Comparison of ENCODE assay signal across 8 mouse cellular contexts in genomic region chr4:118445781-118446414, GRCm38 (mm10). TPM values are rescaled to one million over a fixed set of nuclear protein-coding genes. Genes with fewer than 3 reads are reported as not detected.
A peak's percentile ranks its signal among the peaks of the same experiment; 100 is the strongest.
DNase-seq lines count a peak whose midpoint lies in the region; ATAC-seq lines count a peak whose summit lies in the region.

No protein-coding gene starts in this region.

- peak overlapping the region; percentile 42 for H3K4me3 ChIP-seq in forebrain, embryonic 15.5 days
- peak overlapping the region; percentile 39 for H3K4me3 ChIP-seq in hindbrain, embryonic 11.5 days (ENCODE audit: low read depth, low read length)
- peak overlapping the region; percentile 43 for H3K4me3 ChIP-seq in limb, embryonic 13.5 days
- H3K4me3 ChIP-seq in midbrain, embryonic 16.5 days (ENCODE audit: low read depth, low read length): peak overlapping the region; percentile 42

- H3K4me2 ChIP-seq in forebrain, embryonic 15.5 days (replicated peaks): peak overlapping the region; percentile 79
- H3K4me2 ChIP-seq in hindbrain, embryonic 11.5 days (replicated peaks; ENCODE audit: low read depth, low read length): peak overlapping the region; percentile 65
- peak overlapping the region; percentile 81 for H3K4me2 ChIP-seq in limb, embryonic 13.5 days (replicated peaks)
- H3K4me2 ChIP-seq in midbrain, embryonic 16.5 days (ENCODE audit: low read length): peak overlapping the region; percentile 81

- no peak overlapping the region for H3K27ac ChIP-seq in forebrain, embryonic 15.5 days (replicated peaks)
- H3K27ac ChIP-seq in hindbrain, embryonic 11.5 days (ENCODE audit: low read depth, low read length): no peak overlapping the region
- H3K27ac ChIP-seq in limb, embryonic 13.5 days: no peak overlapping the region
- H3K27ac ChIP-seq in midbrain, embryonic 16.5 days (ENCODE audit: low read length): no peak overlapping the region

- DNase-seq in ovary, adult 18-20 months (ENCODE audit: low spot score): peak; percentile 30
- DNase-seq in ovary, postnatal 10 days (ENCODE audit: low spot score): no peak
- DNase-seq in hindbrain, embryonic 11.5 days (ENCODE audit: low spot score): peak; percentile 31
- DNase-seq in spleen, postnatal 4 days (ENCODE audit: low spot score in 2 of 2): no peak

- no peaks in the 10 kb centered on the region for H3K36me3 ChIP-seq in forebrain, embryonic 15.5 days
- H3K36me3 ChIP-seq in hindbrain, embryonic 11.5 days (ENCODE audit: control insufficient read depth, insufficient read depth, low read length): no peaks in the 10 kb centered on the region
- H3K36me3 ChIP-seq in limb, embryonic 13.5 days: no peaks in the 10 kb centered on the region
- H3K36me3 ChIP-seq in midbrain, embryonic 16.5 days (ENCODE audit: control insufficient read depth, insufficient read depth, low read length): no peaks in the 10 kb centered on the region

- H3K9me3 ChIP-seq in forebrain, embryonic 15.5 days: no peaks in the 10 kb centered on the region
- no peaks in the 10 kb centered on the region for H3K9me3 ChIP-seq in hindbrain, embryonic 11.5 days (ENCODE audit: control insufficient read depth, low read length)
- H3K9me3 ChIP-seq in limb, embryonic 13.5 days: no peaks in the 10 kb centered on the region
- no peaks in the 10 kb centered on the region for H3K9me3 ChIP-seq in midbrain, embryonic 16.5 days (replicated peaks; ENCODE audit: control insufficient read depth, low read length, poor library complexity, severe bottlenecking)

- peak; percentile 73 for ATAC-seq in forebrain, embryonic 15.5 days (replicated peaks)
- peak; percentile 80 for ATAC-seq in hindbrain, embryonic 11.5 days (ENCODE audit: low FRiP score)
- peak; percentile 73; the same call in 1 of the 2 replicates for ATAC-seq in limb, embryonic 13.5 days (ENCODE audit: low FRiP score, low read depth)
- peak; percentile 83 for ATAC-seq in midbrain, embryonic 16.5 days
- ATAC-seq in CD4-positive, CD25-positive, alpha-beta regulatory T cell, adult 4 months: no peak

- peak overlapping the region; percentile 23 for H3K9ac ChIP-seq in forebrain, embryonic 15.5 days (replicated peaks)
- H3K9ac ChIP-seq in hindbrain, embryonic 11.5 days (ENCODE audit: low read depth, low read length): peak overlapping the region; percentile 49; the same call in 1 of the 2 replicates
- peak overlapping the region; percentile 64 for H3K9ac ChIP-seq in limb, embryonic 13.5 days
- H3K9ac ChIP-seq in midbrain, embryonic 16.5 days (ENCODE audit: low read depth, low read length): peak overlapping the region; percentile 68

- peaks cover 16% of the 10 kb centered on the region for H3K4me1 ChIP-seq in forebrain, embryonic 15.5 days
- H3K4me1 ChIP-seq in hindbrain, embryonic 11.5 days (replicated peaks; ENCODE audit: control insufficient read depth, insufficient read depth, low read length): 0 out of 2 replicates have a peak, but pooled peaks cover 3% of the 10 kb centered on the region
- peaks cover 15% of the 10 kb centered on the region for H3K4me1 ChIP-seq in limb, embryonic 13.5 days
- peaks cover 11% of the 10 kb centered on the region; the same call in 1 of the 2 replicates for H3K4me1 ChIP-seq in midbrain, embryonic 16.5 days (ENCODE audit: control insufficient read depth, insufficient read depth, low read length)

- no peaks in the 10 kb centered on the region for H3K27me3 ChIP-seq in forebrain, embryonic 15.5 days
- no peaks in the 10 kb centered on the region; the same call in 1 of the 2 replicates for H3K27me3 ChIP-seq in hindbrain, embryonic 11.5 days (ENCODE audit: control insufficient read depth, insufficient read depth, low read length)
- peaks cover 5% of the 10 kb centered on the region; the same call in 1 of the 2 replicates for H3K27me3 ChIP-seq in limb, embryonic 13.5 days
- H3K27me3 ChIP-seq in midbrain, embryonic 16.5 days (ENCODE audit: control insufficient read depth, insufficient read depth, low read depth, low read length): no peaks in the 10 kb centered on the region

- WGBS in forebrain, embryonic 15.5 days: 19% methylated on average over 18 of the region's 18 CpGs
- WGBS in hindbrain, embryonic 11.5 days: 21% methylated on average over 18 of the region's 18 CpGs
- WGBS in limb, embryonic 13.5 days: 24% methylated on average over 18 of the region's 18 CpGs
- WGBS in midbrain, embryonic 16.5 days: 14% methylated on average over 18 of the region's 18 CpGs

RNA-seq across cellular contexts. Expression of gene Cdc20, which starts 8.7 kb away (rescaled TPM):
- 123 and 130 TPM in 2 replicates for polyA plus RNA-seq in forebrain, embryonic 15.5 days (2015; fragmentation: Nextera tagmentation; extraction: Ambion mirVana)
- polyA plus RNA-seq in hindbrain, embryonic 11.5 days (2014; fragmentation: Nextera tagmentation; extraction: Ambion mirVana): 236 and 259 TPM in 2 replicates
- 221 and 238 TPM in 2 replicates for polyA plus RNA-seq in limb, embryonic 13.5 days (2015; fragmentation: Nextera tagmentation; extraction: Ambion mirVana)
- polyA plus RNA-seq in midbrain, embryonic 16.5 days (2015; fragmentation: Nextera tagmentation; extraction: Ambion mirVana): 22.6 and 27.6 TPM in 2 replicates
- polyA plus RNA-seq in CD4-positive, CD25-positive, alpha-beta regulatory T cell, adult 4 months (2017; shearing (Covaris generic)): 1 to 10 TPM; 4.6 to 7.1 TPM

RNA-seq across cellular contexts. Expression of gene Mpl, which starts 11.4 kb away (rescaled TPM):
- polyA plus RNA-seq in forebrain, embryonic 15.5 days (2015; fragmentation: Nextera tagmentation; extraction: Ambion mirVana): 0.08 and 0.09 TPM in 2 replicates
- polyA plus RNA-seq in hindbrain, embryonic 11.5 days (2014; fragmentation: Nextera tagmentation; extraction: Ambion mirVana): 1.3 and 1.5 TPM in 2 replicates
- polyA plus RNA-seq in limb, embryonic 13.5 days (2015; fragmentation: Nextera tagmentation; extraction: Ambion mirVana): 0.33 and 0.46 TPM in 2 replicates
- 0.11 TPM in 1 of 2 replicates, not detected in the other for polyA plus RNA-seq in midbrain, embryonic 16.5 days (2015; fragmentation: Nextera tagmentation; extraction: Ambion mirVana)
- polyA plus RNA-seq in CD4-positive, CD25-positive, alpha-beta regulatory T cell, adult 4 months (2017; shearing (Covaris generic)): not detected

RNA-seq across cellular contexts. Expression of gene Elovl1, which starts 18.0 kb away (rescaled TPM):
- 21.3 and 21.4 TPM in 2 replicates for polyA plus RNA-seq in forebrain, embryonic 15.5 days (2015; fragmentation: Nextera tagmentation; extraction: Ambion mirVana)
- 42.1 and 46.8 TPM in 2 replicates for polyA plus RNA-seq in hindbrain, embryonic 11.5 days (2014; fragmentation: Nextera tagmentation; extraction: Ambion mirVana)
- 66.3 and 66.5 TPM in 2 replicates for polyA plus RNA-seq in limb, embryonic 13.5 days (2015; fragmentation: Nextera tagmentation; extraction: Ambion mirVana)
- 25.1 and 26.1 TPM in 2 replicates for polyA plus RNA-seq in midbrain, embryonic 16.5 days (2015; fragmentation: Nextera tagmentation; extraction: Ambion mirVana)
- 100 to 1,000 TPM; 115 to 129 TPM for polyA plus RNA-seq in CD4-positive, CD25-positive, alpha-beta regulatory T cell, adult 4 months (2017; shearing (Covaris generic))

RNA-seq across cellular contexts. Expression of gene Med8, which starts 36.8 kb away (rescaled TPM):
- polyA plus RNA-seq in forebrain, embryonic 15.5 days (2015; fragmentation: Nextera tagmentation; extraction: Ambion mirVana): 115 and 122 TPM in 2 replicates
- 154 and 158 TPM in 2 replicates for polyA plus RNA-seq in hindbrain, embryonic 11.5 days (2014; fragmentation: Nextera tagmentation; extraction: Ambion mirVana)
- 108 and 116 TPM in 2 replicates for polyA plus RNA-seq in limb, embryonic 13.5 days (2015; fragmentation: Nextera tagmentation; extraction: Ambion mirVana)
- polyA plus RNA-seq in midbrain, embryonic 16.5 days (2015; fragmentation: Nextera tagmentation; extraction: Ambion mirVana): 101 TPM in 2 replicates
- 100 to 1,000 TPM; 110 to 111 TPM for polyA plus RNA-seq in CD4-positive, CD25-positive, alpha-beta regulatory T cell, adult 4 months (2017; shearing (Covaris generic))

RNA-seq across cellular contexts. Expression of gene Szt2, which starts 36.8 kb away (rescaled TPM):
- 10.9 and 12.7 TPM in 2 replicates for polyA plus RNA-seq in forebrain, embryonic 15.5 days (2015; fragmentation: Nextera tagmentation; extraction: Ambion mirVana)
- 9.3 and 12.9 TPM in 2 replicates for polyA plus RNA-seq in hindbrain, embryonic 11.5 days (2014; fragmentation: Nextera tagmentation; extraction: Ambion mirVana)
- 8.8 and 10.6 TPM in 2 replicates for polyA plus RNA-seq in limb, embryonic 13.5 days (2015; fragmentation: Nextera tagmentation; extraction: Ambion mirVana)
- 8.7 and 10.3 TPM in 2 replicates for polyA plus RNA-seq in midbrain, embryonic 16.5 days (2015; fragmentation: Nextera tagmentation; extraction: Ambion mirVana)
- 10 to 100 TPM in 1 of 2 experiments, 1 to 10 TPM in 1; 9.7 to 13.5 TPM for polyA plus RNA-seq in CD4-positive, CD25-positive, alpha-beta regulatory T cell, adult 4 months (2017; shearing (Covaris generic))

Comparison
In these comparisons a context has a peak if more than half of its experiments do, and no peak if none do; other contexts are left out.
1. DNase-seq: peak in ovary, adult 18-20 months (single experiment) and hindbrain, embryonic 11.5 days (single experiment); none in ovary, postnatal 10 days (single experiment) and spleen, postnatal 4 days (0 of 2).
2. Peak in every context shown above with its lines, with median percentiles within 50 percentile points of each other: H3K4me2 ChIP-seq, H3K4me3 ChIP-seq and H3K9ac ChIP-seq.